Comparison of ENCODE assay signal across 10 mouse cellular contexts in the genomic region with DNA sequence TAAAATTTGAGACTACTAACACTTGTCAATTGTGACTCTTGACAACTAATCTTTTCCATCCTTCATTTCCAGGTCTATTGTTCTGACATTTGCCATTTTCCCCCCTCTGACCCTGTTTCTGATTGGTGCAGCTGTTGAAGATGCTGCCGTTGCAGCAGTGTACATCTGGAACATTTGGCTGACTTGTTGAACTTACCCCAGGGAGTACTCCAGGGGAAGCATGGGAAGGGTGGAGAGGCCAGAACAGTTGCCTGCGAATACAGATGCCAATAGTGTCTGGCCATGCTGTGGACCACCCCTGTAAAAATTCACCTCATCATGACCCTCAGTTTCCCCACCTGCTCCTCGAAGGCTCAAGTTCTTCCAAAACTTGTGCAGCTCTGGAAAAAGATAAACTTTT. TPM values are rescaled to one million over a fixed set of nuclear protein-coding genes. Genes with fewer than 3 reads are reported as not detected.
A peak's percentile ranks its signal among the peaks of the same experiment; 100 is the strongest.
DNase-seq lines count a peak whose midpoint lies in the region; TF ChIP-seq lines count a peak whose summit lies in the region.
"Had no signal": no experiment of that assay in that cellular context is flagged by ENCODE, and none has a peak within 500 bp of the region (broad histone marks: within the 10 kb centered on the region; RNA-seq: fewer than 3 reads in every experiment).

No protein-coding gene starts in this region.

- peak overlapping the region; percentile 44; the same call in 1 of the 2 replicates for H3K9ac ChIP-seq in ES-Bruce4 (ENCODE audit: low read depth, poor library complexity, severe bottlenecking)
- H3K9ac ChIP-seq: forebrain, embryonic 13.5 days had no signal

- no peaks in the 10 kb centered on the region for H3K4me1 ChIP-seq in ES-Bruce4 (ENCODE audit: control insufficient read depth, insufficient read depth, low read length)
- H3K4me1 ChIP-seq: forebrain, embryonic 13.5 days had no signal

- no peaks in the 10 kb centered on the region for H3K27me3 ChIP-seq in ES-Bruce4 (ENCODE audit: control insufficient read depth, insufficient read depth, low read length, poor library complexity, severe bottlenecking)

- H3K36me3 ChIP-seq in ES-Bruce4 (ENCODE audit: control insufficient read depth, insufficient read depth, low read length, poor library complexity, severe bottlenecking): no peaks in the 10 kb centered on the region

- H3K9me3 ChIP-seq in ES-Bruce4 (replicated peaks; ENCODE audit: control insufficient read depth, insufficient read depth, low read length, poor library complexity, severe bottlenecking): no peaks in the 10 kb centered on the region
- H3K9me3 ChIP-seq: forebrain, embryonic 13.5 days had no signal

- TF ChIP-seq CTCF in ES-Bruce4 (IDR thresholded peaks at IDR 0.05; ENCODE audit: low read depth, low read length): no peak

- no peak overlapping the region for H3K27ac ChIP-seq in ES-Bruce4 (ENCODE audit: insufficient read depth, low read length)
- H3K27ac ChIP-seq: forebrain, embryonic 13.5 days had no signal

- DNase-seq in adipocyte (ENCODE audit: low spot score): peak; percentile 10
- peak; percentile 3 for DNase-seq in gastrocnemius, adult 8-10 months (ENCODE audit: low spot score in 2 of 2)
- peak; percentile 3 to 15 for DNase-seq in heart, postnatal 36 days
- no peak for DNase-seq in thymus, adult 18-20 months
- no peak for DNase-seq in urinary bladder, postnatal 14 days (ENCODE audit: low spot score)
- no peak for DNase-seq in kidney, adult 9 months
- DNase-seq: lung, postnatal 36 days had no signal

- no peak for TF ChIP-seq EP300 in ES-Bruce4 (IDR thresholded peaks at IDR 0.05; ENCODE audit: insufficient read depth, low read depth, low read length)

- TF ChIP-seq POLR2A in ES-Bruce4 (IDR thresholded peaks at IDR 0.05; ENCODE audit: insufficient read depth, low read length): no peak

- H3K4me3 ChIP-seq in ES-Bruce4 (ENCODE audit: low read depth, low read length): no peak overlapping the region
- H3K4me3 ChIP-seq: myocyte had no signal

- intact Hi-C loops in heart, postnatal 36 days (cut with DNase I): loop anchor here (10.0 kb wide), 2 partner anchors 420 to 840 kb away; partner anchors contain the start of gene Efnb1

RNA-seq across cellular contexts. Expression of gene Eda, which starts 1.0 kb away (rescaled TPM):
- polyA plus RNA-seq in ES-Bruce4 (2011; ENCODE audit: insufficient read depth, insufficient read length, low read depth, missing spikeins): 1.9 TPM in 2 replicates
- 1 to 10 TPM in 3 of 4 experiments, under 1 TPM in 1; 0.73 to 1.9 (median 1.5) TPM for total RNA-seq in gastrocnemius, adult 8-10 months (2022)
- 1 to 10 TPM; 1.5 to 2.0 TPM for total RNA-seq in heart, postnatal 36 days (2021)

Comparison
In these comparisons a context has a peak if more than half of its experiments do, and no peak if none do; other contexts are left out.
1. DNase-seq: peak in adipocyte (single experiment), gastrocnemius, adult 8-10 months (2 of 2) and heart, postnatal 36 days (2 of 2); none in thymus, adult 18-20 months (0 of 2), urinary bladder, postnatal 14 days (single experiment) and kidney, adult 9 months (single experiment).